Mouse (Mus musculus) forebrain, embryonic 16.5 days (tissue): ENCODE results near the gene Tenm2. TPM values are rescaled to one million over a fixed set of nuclear protein-coding genes. Genes with fewer than 3 reads are reported as not detected.

ENCODE experiments used
- ATAC-seq: fragments of 200-750 bp; cut with Nextera tagmentation; 2 replicates; pipeline ENCODE4 v1.8.0; 2017; ENCODE audit warnings: mild to moderate bottlenecking, moderate library complexity
- H3K27ac ChIP-seq: fragments of 300-500 bp; sonication (generic); 2 replicates; pipeline ENCODE4 v1.5.1; 2014; ENCODE audit warnings: low read length, control low read depth
- H3K27me3 ChIP-seq: fragments of 300-500 bp; sonication (generic); replicated peaks from 2 replicates; pipeline ENCODE4 v1.6.1; 2014; ENCODE audit warnings: low read length; ENCODE audit not compliant: control insufficient read depth, insufficient read depth
- H3K36me3 ChIP-seq: fragments of 300-500 bp; sonication (generic); 2 replicates; pipeline ENCODE4 v1.6.1; 2014; ENCODE audit not compliant: control insufficient read depth, insufficient read depth
- H3K4me1 ChIP-seq: fragments of 300-500 bp; sonication (generic); replicated peaks from 2 replicates; pipeline ENCODE4 v1.6.1; 2014; ENCODE audit warnings: low read length; ENCODE audit not compliant: control insufficient read depth, insufficient read depth
- H3K4me2 ChIP-seq: fragments of 300-500 bp; sonication (generic); 2 replicates; pipeline ENCODE4 v1.6.1; 2014; ENCODE audit warnings: mild to moderate bottlenecking, low read length, control low read depth
- H3K4me3 ChIP-seq: fragments of 300-500 bp; sonication (generic); replicated peaks from 2 replicates; pipeline ENCODE4 v1.5.1; 2014; ENCODE audit warnings: mild to moderate bottlenecking, low read length, control low read depth
- H3K9ac ChIP-seq: fragments of 300-500 bp; sonication (generic); replicated peaks from 2 replicates; pipeline ENCODE4 v1.6.1; 2014; ENCODE audit warnings: low read depth, low read length, control low read depth
- H3K9me3 ChIP-seq: fragments of 300-500 bp; sonication (generic); 2 replicates; pipeline ENCODE4 v1.6.1; 2016; ENCODE audit warnings: low read length; ENCODE audit not compliant: control insufficient read depth
- WGBS: fragments of 180-500 bp; shearing (Covaris S2); extraction: QIAGEN DNeasy Blood & Tissue Kit; methylation state at CpG from one replicate; pipeline ENCODE4 v1.1.7; 2014; 5-methylcytosine and 5-hydroxymethylcytosine counted together
- polyA plus RNA-seq: library from polyadenylated mRNA; unstranded; fragments of >200 nt; fragmentation: Nextera tagmentation; extraction: Ambion mirVana; gene quantifications from 2 replicates; pipeline ENCODE4 v1.2.1, GENCODE M21; 2015

Tenm2 gene
- polyA plus RNA-seq, 1 experiment from 2014 or later, result 58.7 TPM

GRCm38 (mm10) chr11:35972270-35972931 lies 1263.4 kb downstream of the Tenm2 start:
- no peak overlapping the region for H3K4me3 ChIP-seq
- H3K4me2 ChIP-seq, result no peak overlapping the region
- no peak for ATAC-seq
- H3K27ac ChIP-seq, result no peak overlapping the region
- no peaks in the 10 kb centered on the region for H3K36me3 ChIP-seq
- no peaks in the 10 kb centered on the region for H3K9me3 ChIP-seq
- peaks cover 33% of the 10 kb centered on the region for H3K4me1 ChIP-seq
- WGBS, result 16% methylated on average over 6 of the region's 6 CpGs
- H3K27me3 ChIP-seq, result no peaks in the 10 kb centered on the region
- H3K9ac ChIP-seq, result no peak overlapping the region

DNA sequence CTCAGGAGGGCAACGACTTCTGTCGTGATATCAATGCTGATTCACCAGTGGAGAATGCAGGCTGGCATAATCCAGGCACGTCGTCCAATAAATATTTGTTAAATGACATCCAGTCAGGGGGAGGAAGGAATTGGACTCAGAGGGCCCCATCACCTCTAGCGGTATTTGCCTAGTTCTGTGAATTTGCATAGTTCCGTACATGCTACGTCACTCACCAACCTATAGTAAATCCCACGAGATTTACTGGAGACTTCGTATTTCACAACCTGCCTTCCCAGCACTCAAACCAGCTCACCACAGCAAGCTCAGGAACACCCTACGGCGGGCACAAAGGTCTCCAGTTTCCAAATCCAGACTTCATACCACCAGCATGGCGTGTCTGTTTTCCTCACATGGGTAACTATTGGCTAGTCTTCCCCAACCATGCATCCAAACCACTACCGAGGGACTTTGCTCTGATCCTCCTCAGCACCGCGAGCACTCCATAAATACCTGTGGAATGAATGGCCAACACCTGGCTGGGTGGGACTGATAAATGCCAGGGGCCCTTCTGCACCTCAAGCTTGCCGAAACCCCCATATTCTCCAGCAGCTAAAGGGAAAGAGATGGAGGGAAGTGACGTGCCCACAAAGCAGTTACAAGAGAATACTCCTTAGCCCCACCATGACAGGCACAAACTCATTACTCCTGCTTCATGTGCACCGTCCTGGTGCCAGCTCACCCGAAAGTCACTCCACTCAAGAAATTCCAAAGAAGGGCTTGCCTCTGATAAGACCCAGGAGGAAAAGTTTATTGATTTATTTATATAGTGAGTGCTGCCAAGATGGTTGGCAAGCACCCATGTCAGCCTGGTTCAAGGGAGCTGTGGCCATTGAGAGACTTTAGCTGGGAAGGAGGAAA lies 1264.7 kb downstream of the Tenm2 start:
- no peak overlapping the region for H3K4me2 ChIP-seq
- H3K9me3 ChIP-seq, result no peaks in the 10 kb centered on the region
- ATAC-seq, result no peak
- H3K36me3 ChIP-seq, result no peaks in the 10 kb centered on the region
- WGBS, result 92% methylated on average over 19 of the region's 19 CpGs
- H3K4me1 ChIP-seq, result peaks cover 19% of the 10 kb centered on the region
- no peak overlapping the region for H3K4me3 ChIP-seq
- H3K9ac ChIP-seq, result no peak overlapping the region
- H3K27me3 ChIP-seq, result no peaks in the 10 kb centered on the region
- H3K27ac ChIP-seq, result no peak overlapping the region

DNA sequence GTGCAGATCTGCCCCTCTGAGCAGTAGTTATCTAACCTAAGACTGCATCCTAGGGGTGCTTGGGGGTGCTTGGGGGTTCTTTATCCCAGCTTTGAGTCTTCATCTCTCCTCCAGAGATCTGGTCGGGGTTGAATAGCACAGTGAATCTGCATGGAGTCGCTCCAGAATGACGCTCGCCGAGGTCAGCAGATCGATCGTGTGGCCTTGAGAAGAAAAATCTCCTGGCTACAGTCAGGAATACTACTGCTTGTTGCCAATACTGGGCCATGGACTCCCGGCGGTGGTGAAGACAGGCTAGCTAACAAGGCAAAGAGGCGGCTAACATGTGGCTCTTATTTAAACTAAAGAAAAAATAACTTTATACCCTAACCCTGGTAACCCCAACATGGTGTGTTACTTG lies 1267.5 kb downstream of the Tenm2 start:
- no peak overlapping the region for H3K27ac ChIP-seq
- H3K4me2 ChIP-seq, result no peak overlapping the region
- H3K4me1 ChIP-seq, result peaks cover 13% of the 10 kb centered on the region
- H3K4me3 ChIP-seq, result no peak overlapping the region
- WGBS, result 98% methylated on average over 10 of the region's 10 CpGs
- no peaks in the 10 kb centered on the region for H3K36me3 ChIP-seq
- no peak overlapping the region for H3K9ac ChIP-seq
- ATAC-seq, result no peak
- no peaks in the 10 kb centered on the region for H3K27me3 ChIP-seq
- no peaks in the 10 kb centered on the region for H3K9me3 ChIP-seq

- WGBS, result 80% methylated on average over 9 of the region's 9 CpGs
- Histone ChIP-seq H3K9me3 (no peaks in the 10 kb centered on the region), H3K27me3 (no peaks in the 10 kb centered on the region), H3K4me1 (no peaks in the 10 kb centered on the region; the same call in 1 of the 2 replicates), H3K9ac (no peak overlapping the region), H3K36me3 (no peaks in the 10 kb centered on the region), H3K4me3 (no peak overlapping the region), H3K4me2 (no peak overlapping the region), H3K27ac (no peak overlapping the region)
- ATAC-seq, result no peak
Measured at GRCm38 (mm10) chr11:35963981-35964549, 1271.7 kb downstream of the Tenm2 start.

GRCm38 (mm10) chr11:35963554-35963953 lies 1272.2 kb downstream of the Tenm2 start:
- Histone ChIP-seq H3K27me3 (no peaks in the 10 kb centered on the region), H3K4me1 (no peaks in the 10 kb centered on the region; the same call in 1 of the 2 replicates), H3K36me3 (no peaks in the 10 kb centered on the region), H3K27ac (no peak overlapping the region), H3K9me3 (no peaks in the 10 kb centered on the region), H3K9ac (no peak overlapping the region), H3K4me3 (no peak overlapping the region), H3K4me2 (no peak overlapping the region)
- 56% methylated on average over 2 of the region's 2 CpGs for WGBS
- no peak for ATAC-seq

DNA sequence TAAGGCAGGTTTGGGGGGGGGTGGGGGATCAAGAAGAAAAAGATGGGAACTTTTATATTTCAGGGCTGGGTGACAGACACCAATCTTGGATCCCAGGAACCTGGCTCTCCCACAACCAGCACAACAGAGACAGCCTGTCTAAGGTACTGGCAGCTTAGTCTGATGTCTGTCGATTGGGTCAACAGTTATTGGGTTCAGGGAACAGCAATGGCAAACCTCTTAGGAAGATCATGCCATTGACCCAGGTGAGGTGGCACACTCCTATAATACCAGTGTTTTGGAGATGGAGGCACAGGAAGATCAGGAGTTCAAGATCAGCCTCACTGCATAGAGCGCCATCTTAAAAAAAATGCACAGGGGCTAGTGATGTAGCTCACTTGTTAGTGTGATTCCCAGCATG lies 1273.3 kb downstream of the Tenm2 start:
- no peaks in the 10 kb centered on the region for H3K9me3 ChIP-seq
- H3K27ac ChIP-seq, result no peak overlapping the region
- no peaks in the 10 kb centered on the region for H3K27me3 ChIP-seq
- no peak for ATAC-seq
- H3K4me3 ChIP-seq, result no peak overlapping the region
- H3K4me2 ChIP-seq, result no peak overlapping the region
- no peaks in the 10 kb centered on the region for H3K36me3 ChIP-seq
- H3K9ac ChIP-seq, result no peak overlapping the region
- 91% methylated on average over 2 of the region's 2 CpGs for WGBS
- no peaks in the 10 kb centered on the region; the same call in 1 of the 2 replicates for H3K4me1 ChIP-seq

- H3K4me1 ChIP-seq, result no peaks in the 10 kb centered on the region; the same call in 1 of the 2 replicates
- H3K9ac ChIP-seq, result no peak overlapping the region
- no peak overlapping the region for H3K27ac ChIP-seq
- H3K27me3 ChIP-seq, result no peaks in the 10 kb centered on the region
- no peak overlapping the region for H3K4me2 ChIP-seq
- 94% methylated on average over 3 of the region's 3 CpGs for WGBS
- H3K9me3 ChIP-seq, result no peaks in the 10 kb centered on the region
- ATAC-seq, result no peak
- H3K4me3 ChIP-seq, result no peak overlapping the region
- H3K36me3 ChIP-seq, result no peaks in the 10 kb centered on the region
Measured at GRCm38 (mm10) chr11:35959270-35959669, 1276.5 kb downstream of the Tenm2 start.
